Mouse (Mus musculus) T-helper 17 cell (primary cell): ENCODE results near the gene Tmem106b.

Experiments
- in situ Hi-C, 2 experiments: fragments of 300-600 bp; cut with MboI, MseI; formaldehyde crosslinking; loops; 1 replicate in 1 of 2; 2 replicates in 1 of 2; pipeline ENCODE4 v1.15.1; 2025; ENCODE audit warnings: high pct_unique_total_duplicates in 2 of 2

The Tmem106b gene

GRCm38 (mm10) chr6:13069302-13070146, at the start of gene Tmem106b:
Tmem106b (plus strand) TSS chr6:13069759.
- in situ Hi-C loops: loop anchor here (25.0 kb wide), 4 partner anchors 568 to 1157 kb away; partner anchors contain the start of genes 2610001J05Rik (in 1 of the 2), Bmt2 (in 1 of the 2), Ndufa4 (in 1 of the 2) and Phf14 (in 1 of the 2)

- in situ Hi-C loops: no loop called here
These were observed 48.1 kb upstream of the Tmem106b start for GRCm38 (mm10) chr6:13021245-13022100.

GRCm38 (mm10) chr6:13030558-13030957, 39.0 kb upstream of the Tmem106b start:
- in situ Hi-C loops: no loop called here

- in situ Hi-C loops: no loop called here
These were observed 38.6 kb upstream of the Tmem106b start for GRCm38 (mm10) chr6:13030961-13031360.

GRCm38 (mm10) chr6:13052408-13053200, 17.0 kb upstream of the Tmem106b start:
- in situ Hi-C loops: loop anchor here (25.0 kb wide), 4 partner anchors 585 to 1140 kb away; partner anchors contain the start of genes 2610001J05Rik (in 1 of the 2), Bmt2 (in 1 of the 2), Ndufa4 (in 1 of the 2) and Phf14 (in 1 of the 2)

- in situ Hi-C loops: loop anchor here (25.0 kb wide), 4 partner anchors 576 to 1149 kb away; partner anchors contain the start of genes 2610001J05Rik (in 1 of the 2), Bmt2 (in 1 of the 2), Ndufa4 (in 1 of the 2) and Phf14 (in 1 of the 2)
These were observed 8.1 kb upstream of the Tmem106b start for GRCm38 (mm10) chr6:13061276-13062039.

GRCm38 (mm10) chr6:13062063-13062462, 7.5 kb upstream of the Tmem106b start:
- in situ Hi-C loops: loop anchor here (25.0 kb wide), 4 partner anchors 575 to 1150 kb away; partner anchors contain the start of genes 2610001J05Rik (in 1 of the 2), Bmt2 (in 1 of the 2), Ndufa4 (in 1 of the 2) and Phf14 (in 1 of the 2)

GRCm38 (mm10) chr6:13062691-13063255, 6.8 kb upstream of the Tmem106b start:
- in situ Hi-C loops: loop anchor here (25.0 kb wide), 4 partner anchors 575 to 1150 kb away; partner anchors contain the start of genes 2610001J05Rik (in 1 of the 2), Bmt2 (in 1 of the 2), Ndufa4 (in 1 of the 2) and Phf14 (in 1 of the 2)

GRCm38 (mm10) chr6:13070147-13070425, 527 bp downstream of the Tmem106b start:
- in situ Hi-C loops: loop anchor here (25.0 kb wide), 4 partner anchors 567 to 1158 kb away; partner anchors contain the start of genes 2610001J05Rik (in 1 of the 2), Bmt2 (in 1 of the 2), Ndufa4 (in 1 of the 2) and Phf14 (in 1 of the 2)

GRCm38 (mm10) chr6:13070485-13070884, 926 bp downstream of the Tmem106b start:
- in situ Hi-C loops: loop anchor here (25.0 kb wide), 4 partner anchors 567 to 1158 kb away; partner anchors contain the start of genes 2610001J05Rik (in 1 of the 2), Bmt2 (in 1 of the 2), Ndufa4 (in 1 of the 2) and Phf14 (in 1 of the 2)

GRCm38 (mm10) chr6:13073036-13073435, 3.5 kb downstream of the Tmem106b start:
- in situ Hi-C loops: loop anchor here (25.0 kb wide), 4 partner anchors 564 to 1161 kb away; partner anchors contain the start of genes 2610001J05Rik (in 1 of the 2), Bmt2 (in 1 of the 2), Ndufa4 (in 1 of the 2) and Phf14 (in 1 of the 2)

- in situ Hi-C loops: loop anchor here (25.0 kb wide), 4 partner anchors 563 to 1162 kb away; partner anchors contain the start of genes 2610001J05Rik (in 1 of the 2), Bmt2 (in 1 of the 2), Ndufa4 (in 1 of the 2) and Phf14 (in 1 of the 2)
These were observed 4.3 kb downstream of the Tmem106b start for GRCm38 (mm10) chr6:13073876-13074275.

GRCm38 (mm10) chr6:13082881-13083280, 13.3 kb downstream of the Tmem106b start:
- in situ Hi-C loops: no loop called here

GRCm38 (mm10) chr6:13096656-13097435, 27.3 kb downstream of the Tmem106b start:
- in situ Hi-C loops: no loop called here

GRCm38 (mm10) chr6:13100137-13100536, 30.6 kb downstream of the Tmem106b start:
- in situ Hi-C loops: no loop called here

- in situ Hi-C loops: no loop called here
These were observed 39.1 kb downstream of the Tmem106b start for GRCm38 (mm10) chr6:13108662-13109061.

- in situ Hi-C loops: loop anchor here in 1 of 2 experiments (25.0 kb wide), 1 partner anchor 825 kb away; no protein-coding TSS in a partner anchor
These were observed 67.7 kb downstream of the Tmem106b start for GRCm38 (mm10) chr6:13137255-13137654.
